Mouse (Mus musculus) midbrain, embryonic 16.5 days (tissue): Measurements from ENCODE around the gene Best1. TPM values are rescaled to one million over a fixed set of nuclear protein-coding genes. Genes with fewer than 3 reads are reported as not detected.

Experiments
- ATAC-seq: fragments of 200-750 bp; cut with Nextera tagmentation; 2 replicates; pipeline ENCODE4 v1.8.0; 2017; ENCODE audit warnings: moderate TSS enrichment
- H3K27ac ChIP-seq: fragments of 300-500 bp; sonication (generic); 2 replicates; pipeline ENCODE4 v1.5.1; 2014; ENCODE audit warnings: mild to moderate bottlenecking, low read length, mixed read lengths
- H3K27me3 ChIP-seq: fragments of 300-500 bp; sonication (generic); 2 replicates; pipeline ENCODE4 v1.6.1; 2014; ENCODE audit warnings: low read depth, low read length, mixed read lengths; ENCODE audit not compliant: control insufficient read depth, insufficient read depth
- H3K36me3 ChIP-seq: fragments of 300-500 bp; sonication (generic); 2 replicates; pipeline ENCODE4 v1.6.1; 2014; ENCODE audit warnings: mild to moderate bottlenecking, low read length, moderate library complexity, mixed read lengths; ENCODE audit not compliant: control insufficient read depth, insufficient read depth
- H3K4me1 ChIP-seq: fragments of 300-500 bp; sonication (generic); 2 replicates; pipeline ENCODE4 v1.6.1; 2014; ENCODE audit warnings: mild to moderate bottlenecking, low read length, mixed read lengths; ENCODE audit not compliant: control insufficient read depth, insufficient read depth
- H3K4me2 ChIP-seq: fragments of 300-500 bp; sonication (generic); 2 replicates; pipeline ENCODE4 v1.6.1; 2014; ENCODE audit warnings: mild to moderate bottlenecking, low read length, mixed read lengths
- H3K4me3 ChIP-seq: fragments of 300-500 bp; sonication (generic); 2 replicates; pipeline ENCODE4 v1.5.1; 2014; ENCODE audit warnings: low read depth, mild to moderate bottlenecking, low read length, moderate library complexity, mixed read lengths
- H3K9ac ChIP-seq: fragments of 300-500 bp; sonication (generic); 2 replicates; pipeline ENCODE4 v1.6.1; 2014; ENCODE audit warnings: low read depth, low read length, mixed read lengths
- H3K9me3 ChIP-seq: fragments of 300-500 bp; sonication (generic); replicated peaks from 2 replicates; pipeline ENCODE4 v1.6.1; 2014; ENCODE audit warnings: mild to moderate bottlenecking, low read length, mixed read lengths; ENCODE audit not compliant: control insufficient read depth, poor library complexity, severe bottlenecking
- WGBS: fragments of 180-500 bp; shearing (Covaris S2); extraction: QIAGEN DNeasy Blood & Tissue Kit; methylation state at CpG from one replicate; pipeline ENCODE4 v1.1.7; 2014; 5-methylcytosine and 5-hydroxymethylcytosine counted together
- polyA plus RNA-seq: library from polyadenylated mRNA; unstranded; fragments of >200 nt; fragmentation: Nextera tagmentation; extraction: Ambion mirVana; gene quantifications from 2 replicates; pipeline ENCODE4 v1.2.1, GENCODE M21; 2015

Gene Best1
- polyA plus RNA-seq, 1 experiment from 2014 or later: 2.9 TPM

- no peak overlapping the region for H3K9ac ChIP-seq
- no peaks in the 10 kb centered on the region; the same call in 1 of the 2 replicates for H3K4me1 ChIP-seq
- H3K4me2 ChIP-seq: no peak overlapping the region
- no peaks in the 10 kb centered on the region for H3K27me3 ChIP-seq
- no peaks in the 10 kb centered on the region for H3K9me3 ChIP-seq
- ATAC-seq: no peak
- WGBS: 68% methylated on average over 17 of the region's 17 CpGs
- no peak overlapping the region for H3K4me3 ChIP-seq
- H3K27ac ChIP-seq: no peak overlapping the region
- H3K36me3 ChIP-seq: peaks cover 11% of the 10 kb centered on the region
These were observed 12.1 kb downstream of the Best1 start for GRCm38 (mm10) chr19:9989171-9989883.

DNA sequence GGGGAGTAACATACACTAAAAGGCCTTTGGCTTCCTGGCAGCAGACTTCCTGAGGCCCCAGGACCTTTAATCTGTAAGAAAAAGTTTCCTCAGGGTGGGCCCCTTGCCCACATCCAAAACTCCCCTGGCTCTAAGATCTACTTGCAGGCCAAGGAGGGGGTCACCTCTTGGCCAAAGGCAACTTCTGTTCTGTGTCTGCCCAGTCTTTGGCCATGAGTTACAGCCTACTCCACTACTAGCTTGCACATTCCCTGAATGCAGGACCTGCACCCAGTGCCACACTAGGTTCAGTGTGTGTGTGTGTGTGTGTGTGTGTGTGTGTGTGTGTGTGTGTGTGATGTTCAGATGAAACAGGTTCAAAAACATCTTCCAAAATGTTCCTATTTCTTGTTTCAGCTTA, 13.8 kb downstream of the Best1 start:
- no peaks in the 10 kb centered on the region for H3K27me3 ChIP-seq
- no peak overlapping the region for H3K27ac ChIP-seq
- H3K9me3 ChIP-seq: no peaks in the 10 kb centered on the region
- peaks cover 11% of the 10 kb centered on the region for H3K36me3 ChIP-seq
- peaks cover 11% of the 10 kb centered on the region for H3K4me1 ChIP-seq
- no peak overlapping the region for H3K4me2 ChIP-seq
- H3K4me3 ChIP-seq: no peak overlapping the region
- H3K9ac ChIP-seq: no peak overlapping the region
- ATAC-seq: no peak

GRCm38 (mm10) chr19:9987192-9987591, 14.2 kb downstream of the Best1 start:
- Histone ChIP-seq H3K4me3 (no peak overlapping the region), H3K4me2 (no peak overlapping the region), H3K9ac (no peak overlapping the region), H3K9me3 (no peaks in the 10 kb centered on the region), H3K36me3 (peaks cover 11% of the 10 kb centered on the region), H3K27me3 (no peaks in the 10 kb centered on the region), H3K27ac (no peak overlapping the region), H3K4me1 (peaks cover 11% of the 10 kb centered on the region)
- ATAC-seq: no peak
- 57% methylated on average over 6 of the region's 6 CpGs for WGBS

GRCm38 (mm10) chr19:9985900-9986421, 15.5 kb downstream of the Best1 start:
- 95% methylated on average over 2 of the region's 2 CpGs for WGBS
- peaks cover 11% of the 10 kb centered on the region for H3K36me3 ChIP-seq
- no peak overlapping the region for H3K4me3 ChIP-seq
- H3K9me3 ChIP-seq: no peaks in the 10 kb centered on the region
- no peak overlapping the region for H3K9ac ChIP-seq
- H3K4me2 ChIP-seq: no peak overlapping the region
- no peaks in the 10 kb centered on the region for H3K27me3 ChIP-seq
- ATAC-seq: no peak
- H3K27ac ChIP-seq: no peak overlapping the region
- H3K4me1 ChIP-seq: peaks cover 19% of the 10 kb centered on the region

GRCm38 (mm10) chr19:9985190-9985899, 16.1 kb downstream of the Best1 start:
- Histone ChIP-seq H3K27me3 (no peaks in the 10 kb centered on the region), H3K4me3 (no peak overlapping the region), H3K4me2 (no peak overlapping the region), H3K4me1 (peaks cover 19% of the 10 kb centered on the region), H3K9ac (no peak overlapping the region), H3K36me3 (peaks cover 11% of the 10 kb centered on the region), H3K9me3 (no peaks in the 10 kb centered on the region), H3K27ac (no peak overlapping the region)
- ATAC-seq: no peak
- WGBS: 92% methylated on average over 6 of the region's 6 CpGs

GRCm38 (mm10) chr19:9984111-9985055, 17.1 kb downstream of the Best1 start:
- H3K4me1 ChIP-seq: peaks cover 19% of the 10 kb centered on the region
- peak overlapping the region; percentile 92 for H3K4me2 ChIP-seq
- H3K9ac ChIP-seq: peak overlapping the region; percentile 88
- no peaks in the 10 kb centered on the region for H3K27me3 ChIP-seq
- no peak for ATAC-seq
- H3K9me3 ChIP-seq: no peaks in the 10 kb centered on the region
- no peak overlapping the region; the same call in 1 of the 2 replicates for H3K4me3 ChIP-seq
- 94% methylated on average over 20 of the region's 20 CpGs for WGBS
- peaks cover 11% of the 10 kb centered on the region for H3K36me3 ChIP-seq
- no peak overlapping the region for H3K27ac ChIP-seq

- H3K4me1 ChIP-seq: peaks cover 19% of the 10 kb centered on the region
- H3K9ac ChIP-seq: peak overlapping the region; percentile 88
- no peaks in the 10 kb centered on the region for H3K9me3 ChIP-seq
- H3K4me2 ChIP-seq: peak overlapping the region; percentile 92
- peak overlapping the region; percentile 96 for H3K4me3 ChIP-seq
- peak; percentile 81 for ATAC-seq
- peak overlapping the region; percentile 91 for H3K27ac ChIP-seq
- H3K27me3 ChIP-seq: no peaks in the 10 kb centered on the region
- peaks cover 11% of the 10 kb centered on the region for H3K36me3 ChIP-seq
- WGBS: under 1% methylated on average over 31 of the region's 31 CpGs
These were observed 18.4 kb downstream of the Best1 start for GRCm38 (mm10) chr19:9982852-9983542.

DNA sequence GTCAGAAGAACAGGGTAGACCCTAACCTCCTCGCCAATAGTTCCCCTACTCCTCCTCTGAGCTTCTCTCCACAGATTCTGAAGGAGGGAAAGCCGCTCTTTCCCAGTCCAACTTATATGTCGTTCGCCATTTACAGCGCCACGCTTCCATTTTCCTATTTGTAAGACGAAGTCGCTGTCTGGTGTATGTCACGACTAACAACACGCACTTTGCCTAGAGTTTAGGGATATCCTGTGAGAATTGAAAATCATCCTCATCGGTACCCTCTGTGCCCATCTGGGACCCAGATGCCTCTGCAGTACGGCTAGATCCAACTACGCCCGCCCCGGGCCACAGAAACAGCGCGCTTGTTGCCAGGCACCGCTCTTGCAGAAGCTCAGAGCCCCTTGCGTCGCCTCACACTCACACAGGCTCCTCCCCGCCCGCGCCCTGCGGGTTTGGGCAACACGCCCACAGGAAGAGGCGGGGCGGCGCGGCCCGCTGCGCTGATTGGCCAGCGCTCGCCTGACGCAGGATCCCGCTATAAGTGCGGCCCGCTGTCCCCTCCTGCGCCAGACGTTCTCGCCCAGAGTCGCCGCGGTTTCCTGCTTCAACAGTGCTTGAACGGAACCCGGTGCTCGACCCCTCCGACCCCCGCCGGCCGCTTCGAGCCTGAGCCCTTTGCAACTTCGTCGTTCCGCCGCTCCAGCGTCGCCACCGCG, 19.1 kb downstream of the Best1 start:
- peaks cover 11% of the 10 kb centered on the region for H3K36me3 ChIP-seq
- peaks cover 19% of the 10 kb centered on the region for H3K4me1 ChIP-seq
- peak overlapping the region; percentile 91 for H3K27ac ChIP-seq
- peak overlapping the region; percentile 92 for H3K4me2 ChIP-seq
- under 1% methylated on average over 47 of the region's 59 CpGs for WGBS
- peak overlapping the region; percentile 96 for H3K4me3 ChIP-seq
- H3K9ac ChIP-seq: peak overlapping the region; percentile 88
- H3K9me3 ChIP-seq: no peaks in the 10 kb centered on the region
- ATAC-seq: peak; percentile 98
- H3K27me3 ChIP-seq: no peaks in the 10 kb centered on the region
